Mouse (Mus musculus): Measurements from ENCODE around the gene Gucy2c.

Gene Gucy2c

GRCm38 (mm10) chr6:136742352-136743118 lies 39.0 kb downstream of the Gucy2c start:
- in situ Hi-C loops (cut with MboI; ENCODE audit: low sequenced_read_pairs), result no loop called here

- in situ Hi-C loops (cut with MboI; ENCODE audit: low sequenced_read_pairs), result no loop called here
Measured at GRCm38 (mm10) chr6:136741281-136741680, 40.3 kb downstream of the Gucy2c start.

GRCm38 (mm10) chr6:136735766-136736165 lies 45.8 kb downstream of the Gucy2c start:
- in situ Hi-C loops (cut with MboI; ENCODE audit: low sequenced_read_pairs), result no loop called here

GRCm38 (mm10) chr6:136728144-136728543 lies 53.4 kb downstream of the Gucy2c start:
- in situ Hi-C loops (cut with MboI; ENCODE audit: low sequenced_read_pairs), result loop anchor here (10.0 kb wide), 1 partner anchor 113 kb away; no protein-coding TSS in a partner anchor

- in situ Hi-C loops (cut with MboI; ENCODE audit: low sequenced_read_pairs), result loop anchor here (10.0 kb wide), 1 partner anchor 108 kb away; no protein-coding TSS in a partner anchor
Measured at GRCm38 (mm10) chr6:136723171-136723570, 58.4 kb downstream of the Gucy2c start.

GRCm38 (mm10) chr6:136722565-136722964 lies 59.0 kb downstream of the Gucy2c start:
- in situ Hi-C loops (cut with MboI; ENCODE audit: low sequenced_read_pairs), result loop anchor here (10.0 kb wide), 1 partner anchor 108 kb away; no protein-coding TSS in a partner anchor

- in situ Hi-C loops (cut with MboI; ENCODE audit: low sequenced_read_pairs), result loop anchor here (10.0 kb wide), 1 partner anchor 107 kb away; no protein-coding TSS in a partner anchor
Measured at GRCm38 (mm10) chr6:136721925-136722324, 59.6 kb downstream of the Gucy2c start.

- in situ Hi-C loops (cut with MboI; ENCODE audit: low sequenced_read_pairs), result loop anchor here (10.0 kb wide), 1 partner anchor 106 kb away; no protein-coding TSS in a partner anchor
Measured at GRCm38 (mm10) chr6:136720436-136720835, 61.1 kb downstream of the Gucy2c start.

- in situ Hi-C loops (cut with MboI; ENCODE audit: low sequenced_read_pairs), result no loop called here
Measured at GRCm38 (mm10) chr6:136715881-136716431, 65.6 kb downstream of the Gucy2c start.

- in situ Hi-C loops (cut with MboI; ENCODE audit: low sequenced_read_pairs), result no loop called here
Measured at GRCm38 (mm10) chr6:136714097-136714496, 67.5 kb downstream of the Gucy2c start.

GRCm38 (mm10) chr6:136710408-136710807 lies 71.2 kb downstream of the Gucy2c start:
- in situ Hi-C loops (cut with MboI; ENCODE audit: low sequenced_read_pairs), result no loop called here

GRCm38 (mm10) chr6:136708597-136708996 lies 73.0 kb downstream of the Gucy2c start:
- in situ Hi-C loops (cut with MboI; ENCODE audit: low sequenced_read_pairs), result no loop called here

GRCm38 (mm10) chr6:136701878-136702277 lies 79.7 kb downstream of the Gucy2c start:
- in situ Hi-C loops (cut with MboI; ENCODE audit: low sequenced_read_pairs), result no loop called here

GRCm38 (mm10) chr6:136701185-136701584 lies 80.4 kb downstream of the Gucy2c start:
- in situ Hi-C loops (cut with MboI; ENCODE audit: low sequenced_read_pairs), result no loop called here

GRCm38 (mm10) chr6:136691314-136691713 lies 90.3 kb downstream of the Gucy2c start:
- in situ Hi-C loops (cut with MboI; ENCODE audit: low sequenced_read_pairs), result no loop called here

GRCm38 (mm10) chr6:136690527-136690926 lies 91.0 kb downstream of the Gucy2c start:
- in situ Hi-C loops (cut with MboI; ENCODE audit: low sequenced_read_pairs), result no loop called here

GRCm38 (mm10) chr6:136689790-136690413 lies 91.7 kb downstream of the Gucy2c start:
- in situ Hi-C loops (cut with MboI; ENCODE audit: low sequenced_read_pairs), result no loop called here

- in situ Hi-C loops (cut with MboI; ENCODE audit: low sequenced_read_pairs), result no loop called here
Measured at GRCm38 (mm10) chr6:136685433-136685832, 96.1 kb downstream of the Gucy2c start.

- in situ Hi-C loops (cut with MboI; ENCODE audit: low sequenced_read_pairs), result no loop called here
Measured at GRCm38 (mm10) chr6:136683410-136684334, 97.9 kb downstream of the Gucy2c start.

- in situ Hi-C loops (cut with MboI; ENCODE audit: low sequenced_read_pairs), result no loop called here
Measured at GRCm38 (mm10) chr6:136679381-136679780, 102.2 kb downstream of the Gucy2c start.

GRCm38 (mm10) chr6:136674935-136675334 lies 106.6 kb downstream of the Gucy2c start:
- in situ Hi-C loops (cut with MboI; ENCODE audit: low sequenced_read_pairs), result no loop called here

All from CH12F3 (cell line).